Mouse (Mus musculus) myocyte (in vitro differentiated cells): Measurements from ENCODE around the gene Tnfsf13.

Experiments
- E2F4 ChIP-seq: IDR thresholded peaks from one replicate; pipeline ENCODE4 v1.6.1; 2011; ENCODE audit warnings: mild to moderate bottlenecking, control low read depth, moderate library complexity; ENCODE audit not compliant: insufficient read depth
- MAX ChIP-seq: IDR thresholded peaks from one replicate; pipeline ENCODE4 v1.6.1; 2011; ENCODE audit warnings: low read depth, mild to moderate bottlenecking, control low read depth
- POLR2A ChIP-seq: IDR thresholded peaks from one replicate; pipeline ENCODE4 v1.6.1; 2011; ENCODE audit warnings: low read depth, mild to moderate bottlenecking, control low read depth, moderate library complexity; ENCODE audit not compliant: insufficient read length
- TCF12 ChIP-seq: IDR thresholded peaks from one replicate; pipeline ENCODE4 v1.6.1; 2011; ENCODE audit warnings: mild to moderate bottlenecking, control low read depth; ENCODE audit not compliant: poor library complexity, insufficient read depth, severe bottlenecking

GRCm38 (mm10) chr11:69687061-69687460 lies 1.5 kb upstream of the Tnfsf13 start:
- TF ChIP-seq POLR2A (no peak), E2F4 (no peak), TCF12 (no peak), MAX (no peak)
